Mouse (Mus musculus) kidney, adult 2 months (tissue): Measurements from ENCODE around the gene Ajap1.

ENCODE experiments used
- CTCF ChIP-seq: fragments of 200-500 bp; conservative IDR thresholded peaks from 2 replicates; pipeline ENCODE4 v1.5.1; 2011; ENCODE audit warnings: low read depth, mild to moderate bottlenecking, control low read depth, low read length, moderate library complexity, mixed read lengths; ENCODE audit not compliant: insufficient read depth, insufficient read length
- POLR2A ChIP-seq: fragments of 200-500 bp; IDR thresholded peaks from one replicate; pipeline ENCODE4 v1.6.1; 2011; ENCODE audit warnings: low read depth, low read length, control low read depth

DNA sequence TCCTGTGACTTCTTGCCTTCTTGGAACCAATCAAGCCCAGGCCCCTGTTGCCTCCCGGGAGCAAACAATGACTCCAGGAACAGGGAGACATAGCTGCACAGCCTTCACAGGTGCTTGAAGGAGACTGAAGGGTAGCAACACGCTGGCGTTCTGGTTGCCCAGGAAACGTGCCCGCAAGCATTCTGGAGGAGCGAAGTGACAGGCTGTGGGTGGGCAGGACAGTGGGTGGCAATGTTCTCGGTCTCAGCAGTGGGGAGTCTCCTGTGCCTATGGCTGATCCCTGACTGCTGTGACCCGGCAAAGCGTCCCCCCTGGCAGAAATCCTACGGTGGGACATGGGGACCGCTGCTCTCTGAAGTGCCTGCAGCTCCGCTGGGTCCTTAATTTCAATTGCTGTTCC, 43.6 kb downstream of the Ajap1 start:
- TF ChIP-seq CTCF, result no peak
- TF ChIP-seq POLR2A, result no peak
